Mouse (Mus musculus): ENCODE data around the gene Trpc5. TPM values are rescaled to one million over a fixed set of nuclear protein-coding genes. Genes with fewer than 3 reads are reported as not detected.

The Trpc5 gene
- 0.08 and 0.11 TPM in 2 replicates for polyA plus RNA-seq (2012; rRNA removed)

DNA sequence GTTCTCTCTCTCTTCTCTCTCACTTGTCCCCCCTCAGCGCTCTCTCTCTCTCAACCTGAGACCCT, at the start of gene Trpc5:
TSS of gene Trpc5 (minus strand) at position 39 of the 65 bp plus-strand sequence.
- H3K36me3 ChIP-seq (ENCODE audit: control insufficient read depth, insufficient read depth, low read length) = no peaks in the 10 kb centered on the region
- no peaks in the 10 kb centered on the region; the same call in 1 of the 2 replicates for H3K27me3 ChIP-seq (replicated peaks; ENCODE audit: control insufficient read depth, insufficient read depth, low read length)
- no peak for DNase-seq
- H3K27ac ChIP-seq (ENCODE audit: insufficient read depth, low read depth, low read length) = no peak within 1 kb of the TSS
- 14% methylated on average over 1 of the region's 1 CpGs for WGBS
- H3K4me1 ChIP-seq (ENCODE audit: control insufficient read depth, insufficient read depth, low read length) = no peaks in the 10 kb centered on the region
- peak within 1 kb of the TSS; percentile 14; the same call in 1 of the 2 replicates for H3K4me3 ChIP-seq (ENCODE audit: insufficient read depth, low read depth, low read length)
- TF ChIP-seq POLR2A (IDR thresholded peaks at IDR 0.05; ENCODE audit: low read depth, low read length) (no peak), CTCF (conservative IDR thresholded peaks at IDR 0.05; ENCODE audit: insufficient read depth, insufficient read length, low read depth, low read length) (no peak)

DNA sequence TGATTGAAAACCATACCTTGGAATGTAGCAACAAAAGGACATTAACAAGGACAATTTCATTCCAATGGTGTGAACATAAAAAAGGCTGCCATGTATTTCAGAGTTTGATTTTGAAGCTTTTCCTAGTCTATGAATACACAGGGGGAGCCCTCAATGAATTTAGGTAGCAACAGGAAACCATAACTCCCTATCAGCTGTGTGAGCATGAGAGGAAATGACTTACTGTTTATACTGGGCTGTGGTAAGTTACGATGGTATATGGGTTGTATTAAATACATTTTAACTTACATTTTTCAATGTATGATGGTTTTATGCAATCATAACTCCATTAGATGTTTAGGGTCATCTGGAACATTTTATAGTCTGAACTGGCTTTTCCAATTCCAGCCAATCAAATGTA, 28.4 kb upstream of the Trpc5 start:
- H3K4me3 ChIP-seq (ENCODE audit: insufficient read depth, low read depth, low read length) = no peak overlapping the region
- no peaks in the 10 kb centered on the region for H3K27me3 ChIP-seq (replicated peaks; ENCODE audit: control insufficient read depth, insufficient read depth, low read length)
- WGBS = 72% methylated on average over 1 of the region's 1 CpGs
- TF ChIP-seq CTCF (conservative IDR thresholded peaks at IDR 0.05; ENCODE audit: insufficient read depth, insufficient read length, low read depth, low read length) (no peak), POLR2A (IDR thresholded peaks at IDR 0.05; ENCODE audit: low read depth, low read length) (no peak)
- no peak overlapping the region for H3K27ac ChIP-seq (ENCODE audit: insufficient read depth, low read depth, low read length)
- no peaks in the 10 kb centered on the region for H3K4me1 ChIP-seq (ENCODE audit: control insufficient read depth, insufficient read depth, low read length)
- H3K36me3 ChIP-seq (ENCODE audit: control insufficient read depth, insufficient read depth, low read length) = no peaks in the 10 kb centered on the region
- no peak for DNase-seq

DNA sequence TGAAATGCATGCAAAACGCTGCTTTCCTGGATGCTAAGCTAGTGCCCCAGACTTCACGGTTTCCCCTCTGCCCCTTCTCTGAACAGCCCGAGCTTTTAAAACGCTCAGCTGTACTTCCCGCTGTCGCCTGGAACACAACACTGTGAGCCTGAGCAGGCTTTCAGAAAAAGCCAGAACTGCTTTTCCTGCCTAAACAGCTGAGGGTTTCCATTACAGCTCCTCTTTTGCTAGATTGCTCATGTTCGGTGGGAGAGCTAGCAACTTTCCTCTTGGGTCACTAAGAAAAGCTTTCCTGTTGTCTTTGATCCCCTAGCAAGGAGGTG, 1.8 kb upstream of the Trpc5 start:
- peak overlapping the region; percentile 14; the same call in 1 of the 2 replicates for H3K4me3 ChIP-seq (ENCODE audit: insufficient read depth, low read depth, low read length)
- no peak for DNase-seq
- no peaks in the 10 kb centered on the region for H3K36me3 ChIP-seq (ENCODE audit: control insufficient read depth, insufficient read depth, low read length)
- no peaks in the 10 kb centered on the region; the same call in 1 of the 2 replicates for H3K27me3 ChIP-seq (replicated peaks; ENCODE audit: control insufficient read depth, insufficient read depth, low read length)
- WGBS = 2% methylated on average over 7 of the region's 7 CpGs
- H3K4me1 ChIP-seq (ENCODE audit: control insufficient read depth, insufficient read depth, low read length) = no peaks in the 10 kb centered on the region
- no peak for TF ChIP-seq POLR2A (IDR thresholded peaks at IDR 0.05; ENCODE audit: low read depth, low read length)
- TF ChIP-seq CTCF (conservative IDR thresholded peaks at IDR 0.05; ENCODE audit: insufficient read depth, insufficient read length, low read depth, low read length) = no peak
- no peak overlapping the region for H3K27ac ChIP-seq (ENCODE audit: insufficient read depth, low read depth, low read length)

DNA sequence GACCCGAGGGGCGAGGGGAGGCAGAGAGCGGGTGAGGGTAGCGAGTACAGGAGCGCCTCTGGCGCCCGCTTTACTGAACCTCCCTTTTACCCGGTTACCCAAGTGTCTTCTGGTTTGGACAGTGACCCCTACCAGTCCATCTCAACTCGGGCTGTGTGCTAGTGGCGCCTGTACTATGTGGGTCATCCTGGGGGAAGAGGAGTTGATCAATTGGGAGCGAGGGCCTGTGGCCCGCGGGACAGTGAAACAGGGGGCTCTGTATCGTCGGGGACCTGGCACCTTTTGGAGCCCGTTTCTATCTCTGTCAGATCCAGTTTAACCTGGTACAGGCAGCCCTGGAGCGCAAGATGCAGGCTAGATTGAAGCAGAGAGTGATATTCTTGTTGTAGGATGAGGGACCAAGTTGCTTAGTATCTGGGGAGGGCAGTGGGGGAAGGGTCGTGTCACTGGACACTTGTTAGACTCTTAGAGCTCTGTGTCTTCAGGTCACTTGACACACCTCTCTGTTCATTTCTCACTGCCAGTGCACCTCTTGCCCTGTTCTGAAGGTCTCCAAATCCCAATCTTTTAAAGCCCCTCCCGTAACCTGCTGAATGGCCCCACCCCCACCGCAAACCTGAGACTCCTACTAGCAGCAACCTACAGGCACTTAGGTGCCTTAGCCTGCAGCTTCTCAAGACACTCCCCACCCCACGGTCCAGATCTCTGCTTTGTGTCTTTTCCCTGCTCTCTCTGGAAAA, 1.3 kb upstream of the Trpc5 start:
- no peaks in the 10 kb centered on the region for H3K4me1 ChIP-seq (ENCODE audit: control insufficient read depth, insufficient read depth, low read length)
- WGBS = under 1% methylated on average over 21 of the region's 21 CpGs
- H3K27me3 ChIP-seq (replicated peaks; ENCODE audit: control insufficient read depth, insufficient read depth, low read length) = no peaks in the 10 kb centered on the region; the same call in 1 of the 2 replicates
- TF ChIP-seq CTCF (conservative IDR thresholded peaks at IDR 0.05; ENCODE audit: insufficient read depth, insufficient read length, low read depth, low read length) (no peak), POLR2A (IDR thresholded peaks at IDR 0.05; ENCODE audit: low read depth, low read length) (no peak)
- no peak for DNase-seq
- no peaks in the 10 kb centered on the region for H3K36me3 ChIP-seq (ENCODE audit: control insufficient read depth, insufficient read depth, low read length)
- peak overlapping the region; percentile 14; the same call in 1 of the 2 replicates for H3K4me3 ChIP-seq (ENCODE audit: insufficient read depth, low read depth, low read length)
- H3K27ac ChIP-seq (ENCODE audit: insufficient read depth, low read depth, low read length) = no peak overlapping the region

DNA sequence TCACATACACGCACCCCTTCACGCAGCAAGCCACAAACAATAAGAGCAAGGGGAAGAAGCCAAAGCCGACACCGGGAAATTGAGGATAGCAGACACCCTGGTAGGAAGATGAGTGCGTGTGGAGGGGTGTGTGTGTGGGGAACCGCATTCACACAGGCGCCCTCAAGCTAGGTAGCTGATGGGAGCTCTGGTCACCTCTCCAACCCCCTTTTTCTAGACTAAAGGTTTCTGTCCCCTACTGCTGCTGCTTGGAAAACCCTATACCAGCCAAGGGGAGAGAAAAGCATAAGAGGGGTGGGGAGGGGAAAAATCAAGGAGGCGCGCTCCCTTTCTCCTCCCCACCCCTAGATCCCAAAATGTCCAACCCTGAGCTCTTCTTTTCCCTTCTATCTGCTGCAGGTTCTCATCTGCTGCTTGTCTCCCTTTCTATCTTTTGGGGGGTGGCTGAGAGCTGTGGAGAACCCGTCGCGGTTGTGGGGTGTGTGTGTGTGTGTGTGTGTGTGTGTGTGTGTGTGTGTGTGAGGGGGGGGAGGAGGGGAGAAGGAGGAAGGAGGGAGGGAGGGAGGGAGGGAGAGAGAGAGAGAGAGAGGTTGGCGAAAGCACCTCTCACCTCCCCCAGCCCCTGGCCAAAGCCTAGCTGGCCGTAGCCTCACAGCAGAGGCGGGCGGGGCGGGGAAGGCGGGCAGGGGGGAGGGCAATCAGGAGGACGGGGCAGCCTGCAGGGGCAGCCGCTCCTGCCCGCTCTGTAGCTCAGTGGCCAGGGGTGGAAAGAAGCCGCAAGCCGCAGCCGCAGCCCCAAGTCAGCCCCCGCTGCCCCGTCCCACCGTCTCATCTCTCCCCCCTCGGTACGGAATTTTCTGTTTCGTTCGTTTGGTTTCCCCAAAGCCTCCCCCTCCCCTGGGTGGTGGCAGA, 483 bp upstream of the Trpc5 start, which contains the start of gene Rtl4:
TSS of gene Rtl4 (plus strand) at position 701 of the 912 bp plus-strand sequence.
- TF ChIP-seq POLR2A (IDR thresholded peaks at IDR 0.05; ENCODE audit: low read depth, low read length) (no peak), CTCF (conservative IDR thresholded peaks at IDR 0.05; ENCODE audit: insufficient read depth, insufficient read length, low read depth, low read length) (no peak)
- Histone ChIP-seq H3K36me3 (ENCODE audit: control insufficient read depth, insufficient read depth, low read length) (no peaks in the 10 kb centered on the region), H3K27me3 (replicated peaks; ENCODE audit: control insufficient read depth, insufficient read depth, low read length) (no peaks in the 10 kb centered on the region; the same call in 1 of the 2 replicates), H3K4me3 (ENCODE audit: insufficient read depth, low read depth, low read length) (peak within 1 kb of the TSS; percentile 14; the same call in 1 of the 2 replicates), H3K4me1 (ENCODE audit: control insufficient read depth, insufficient read depth, low read length) (no peaks in the 10 kb centered on the region), H3K27ac (ENCODE audit: insufficient read depth, low read depth, low read length) (no peak within 1 kb of the TSS)
- no peak for DNase-seq
- 4% methylated on average over 13 of the region's 31 CpGs for WGBS

DNA sequence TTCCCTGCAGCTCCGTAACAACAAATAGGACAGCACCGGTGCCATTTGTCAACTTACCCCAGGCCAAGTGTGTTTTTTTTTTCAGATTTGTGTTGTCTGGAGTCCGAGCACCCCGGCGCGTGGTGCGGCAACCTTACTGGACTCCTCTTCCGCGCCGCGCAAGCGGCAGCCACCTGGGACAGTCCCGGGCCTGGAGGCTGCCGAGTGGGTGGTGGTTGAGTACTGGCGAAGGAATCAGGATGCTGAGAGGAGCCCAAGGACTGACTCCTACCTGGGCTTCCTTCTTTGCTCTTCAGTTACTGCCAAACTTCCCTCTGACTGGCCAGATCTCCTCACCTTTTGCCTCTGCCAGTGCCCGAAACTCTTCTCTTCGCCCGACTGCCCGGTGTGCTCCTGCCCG, 238 bp downstream of the Trpc5 start:
- 9% methylated on average over 20 of the region's 20 CpGs for WGBS
- Histone ChIP-seq H3K4me1 (ENCODE audit: control insufficient read depth, insufficient read depth, low read length) (no peaks in the 10 kb centered on the region), H3K27ac (ENCODE audit: insufficient read depth, low read depth, low read length) (no peak overlapping the region), H3K27me3 (replicated peaks; ENCODE audit: control insufficient read depth, insufficient read depth, low read length) (no peaks in the 10 kb centered on the region; the same call in 1 of the 2 replicates), H3K4me3 (ENCODE audit: insufficient read depth, low read depth, low read length) (no peak overlapping the region), H3K36me3 (ENCODE audit: control insufficient read depth, insufficient read depth, low read length) (no peaks in the 10 kb centered on the region)
- TF ChIP-seq CTCF (conservative IDR thresholded peaks at IDR 0.05; ENCODE audit: insufficient read depth, insufficient read length, low read depth, low read length) (no peak), POLR2A (IDR thresholded peaks at IDR 0.05; ENCODE audit: low read depth, low read length) (no peak)
- no peak for DNase-seq

DNA sequence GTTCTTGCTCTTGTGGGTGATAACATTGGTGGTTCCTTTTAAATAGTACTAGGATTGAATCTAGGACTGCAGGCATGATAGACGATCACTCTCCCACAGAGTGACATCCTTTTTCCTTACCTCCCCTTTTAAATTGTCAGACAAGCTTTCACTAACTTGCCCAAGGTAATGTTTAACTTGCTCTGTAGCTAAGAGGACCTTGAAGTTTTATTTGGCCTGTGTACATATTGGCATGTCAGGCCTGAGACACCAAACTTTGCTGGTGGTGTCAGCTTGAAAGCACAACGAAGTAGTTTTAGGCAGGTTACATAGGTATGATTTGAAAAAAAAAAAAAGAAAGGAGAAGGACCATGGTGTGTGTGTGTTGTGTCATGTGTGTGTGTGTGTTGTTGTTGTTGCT, 35.8 kb downstream of the Trpc5 start:
- Histone ChIP-seq H3K4me1 (ENCODE audit: control insufficient read depth, insufficient read depth, low read length) (no peaks in the 10 kb centered on the region; the same call in 1 of the 2 replicates), H3K27me3 (replicated peaks; ENCODE audit: control insufficient read depth, insufficient read depth, low read length) (no peaks in the 10 kb centered on the region), H3K4me3 (ENCODE audit: insufficient read depth, low read depth, low read length) (no peak overlapping the region), H3K36me3 (ENCODE audit: control insufficient read depth, insufficient read depth, low read length) (no peaks in the 10 kb centered on the region), H3K27ac (ENCODE audit: insufficient read depth, low read depth, low read length) (no peak overlapping the region)
- DNase-seq = peak; percentile 20
- WGBS = 28% methylated on average over 2 of the region's 2 CpGs
- TF ChIP-seq POLR2A (IDR thresholded peaks at IDR 0.05; ENCODE audit: low read depth, low read length) (no peak), CTCF (conservative IDR thresholded peaks at IDR 0.05; ENCODE audit: insufficient read depth, insufficient read length, low read depth, low read length) (no peak)

All from kidney, adult 2 months (tissue).